Mouse (Mus musculus) kidney, postnatal 0 days (tissue): ENCODE results near the gene Cacna2d3. TPM values are rescaled to one million over a fixed set of nuclear protein-coding genes. Genes with fewer than 3 reads are reported as not detected.

Experiments
- ATAC-seq: fragments of 200-750 bp; cut with Nextera tagmentation; replicated peaks from 2 replicates; pipeline ENCODE4 v1.8.0; 2017; ENCODE audit warnings: low read depth, moderate number of reproducible peaks, moderate TSS enrichment, moderate library complexity; ENCODE audit not compliant: low FRiP score
- DNase-seq: peaks from one replicate; pipeline ENCODE4 v3.0.0-alpha.2; 2016; ENCODE audit warnings: low spot score
- H3K27ac ChIP-seq: fragments of 300-500 bp; sonication (generic); 2 replicates; pipeline ENCODE4 v1.5.1; 2014; ENCODE audit warnings: mild to moderate bottlenecking
- H3K27me3 ChIP-seq: fragments of 300-500 bp; sonication (generic); 2 replicates; pipeline ENCODE4 v1.6.1; 2014; ENCODE audit warnings: low read length, mixed read lengths; ENCODE audit not compliant: insufficient read depth
- H3K36me3 ChIP-seq: fragments of 300-500 bp; sonication (generic); 2 replicates; pipeline ENCODE4 v1.6.1; 2014; ENCODE audit warnings: low read length, mixed read lengths; ENCODE audit not compliant: insufficient read depth
- H3K4me1 ChIP-seq: fragments of 300-500 bp; sonication (generic); replicated peaks from 2 replicates; pipeline ENCODE4 v1.6.1; 2014; ENCODE audit warnings: antibody characterized with exemption, low read length, mixed read lengths; ENCODE audit not compliant: insufficient read depth
- H3K4me2 ChIP-seq: fragments of 300-500 bp; sonication (generic); 2 replicates; pipeline ENCODE4 v1.6.1; 2014; ENCODE audit warnings: mild to moderate bottlenecking, low read length, moderate library complexity, mixed read lengths
- H3K4me3 ChIP-seq: fragments of 300-500 bp; sonication (generic); replicated peaks from 2 replicates; pipeline ENCODE4 v1.5.1; 2014; ENCODE audit warnings: low read depth, low read length
- H3K9ac ChIP-seq: fragments of 300-500 bp; sonication (generic); 2 replicates; pipeline ENCODE4 v1.6.1; 2014; ENCODE audit warnings: low read depth, low read length
- H3K9me3 ChIP-seq: fragments of 300-500 bp; sonication (generic); replicated peaks from 2 replicates; pipeline ENCODE4 v1.6.1; 2016; ENCODE audit warnings: low read length, inconsistent platforms, mixed read lengths
- CTCF ChIP-seq: IDR thresholded peaks from 2 replicates; pipeline ENCODE4 v1.5.1; 2016; ENCODE audit warnings: antibody characterized with exemption, low read depth, mild to moderate bottlenecking, moderate library complexity
- WGBS: fragments of 180-500 bp; shearing (Covaris S2); extraction: QIAGEN DNeasy Blood & Tissue Kit; methylation state at CpG from one replicate; pipeline ENCODE4 v1.1.7; 2014; 5-methylcytosine and 5-hydroxymethylcytosine counted together
- polyA plus RNA-seq: library from polyadenylated mRNA; unstranded; fragments of >200 nt; fragmentation: Nextera tagmentation; extraction: Ambion mirVana; gene quantifications from 2 replicates; pipeline ENCODE4 v1.2.1, GENCODE M21; 2015

Cacna2d3 gene
- polyA plus RNA-seq, 1 experiment from 2014 or later: 1.8 TPM

GRCm38 (mm10) chr14:29005228-29005840 is 716.3 kb downstream of the Cacna2d3 start:
- no peaks in the 10 kb centered on the region for H3K4me1 ChIP-seq
- no peak overlapping the region for H3K27ac ChIP-seq
- 68% methylated on average over 5 of the region's 5 CpGs for WGBS
- no peak for TF ChIP-seq CTCF
- H3K4me2 ChIP-seq: no peak overlapping the region
- H3K4me3 ChIP-seq: no peak overlapping the region
- H3K36me3 ChIP-seq: no peaks in the 10 kb centered on the region
- H3K9ac ChIP-seq: no peak overlapping the region
- no peaks in the 10 kb centered on the region for H3K27me3 ChIP-seq
- H3K9me3 ChIP-seq: no peaks in the 10 kb centered on the region
- DNase-seq: no peak
- ATAC-seq: no peak

- 95% methylated on average over 3 of the region's 3 CpGs for whole genome bisulfite sequencing
- DNase-seq (no peak), ATAC-seq (no peak)
These were observed 725.1 kb downstream of the Cacna2d3 start for GRCm38 (mm10) chr14:28996569-28996968.

GRCm38 (mm10) chr14:28988211-28988900 is 733.3 kb downstream of the Cacna2d3 start:
- Histone ChIP-seq H3K4me2 (no peak overlapping the region), H3K9ac (no peak overlapping the region), H3K4me3 (no peak overlapping the region), H3K27me3 (no peaks in the 10 kb centered on the region), H3K36me3 (no peaks in the 10 kb centered on the region), H3K9me3 (no peaks in the 10 kb centered on the region), H3K4me1 (no peaks in the 10 kb centered on the region), H3K27ac (no peak overlapping the region)
- peak; percentile 40; the same call in 1 of the 2 replicates for TF ChIP-seq CTCF
- 67% methylated on average over 7 of the region's 7 CpGs for WGBS
- ATAC-seq (no peak), DNase-seq (peak; percentile 21)

More at GRCm38 (mm10) chr14:28996569-28996968, 725.1 kb downstream of the Cacna2d3 start:
- Histone ChIP-seq H3K4me1 (no peaks in the 10 kb centered on the region), H3K9me3 (no peaks in the 10 kb centered on the region), H3K36me3 (no peaks in the 10 kb centered on the region), H3K27me3 (no peaks in the 10 kb centered on the region), H3K4me2 (no peak overlapping the region), H3K4me3 (no peak overlapping the region), H3K27ac (no peak overlapping the region), H3K9ac (no peak overlapping the region)
- TF ChIP-seq CTCF: no peak

GRCm38 (mm10) chr14:28984276-28984675 is 737.4 kb downstream of the Cacna2d3 start:
- no peak for TF ChIP-seq CTCF
- H3K9me3 ChIP-seq: no peaks in the 10 kb centered on the region
- H3K27ac ChIP-seq: no peak overlapping the region
- H3K27me3 ChIP-seq: no peaks in the 10 kb centered on the region
- H3K36me3 ChIP-seq: no peaks in the 10 kb centered on the region
- H3K9ac ChIP-seq: no peak overlapping the region
- ATAC-seq (no peak), DNase-seq (no peak)
- no peaks in the 10 kb centered on the region for H3K4me1 ChIP-seq
- no peak overlapping the region for H3K4me2 ChIP-seq
- H3K4me3 ChIP-seq: no peak overlapping the region
- WGBS: 59% methylated on average over 2 of the region's 2 CpGs

GRCm38 (mm10) chr14:28980482-28980881 is 741.2 kb downstream of the Cacna2d3 start:
- H3K27me3 ChIP-seq: no peaks in the 10 kb centered on the region
- DNase-seq (peak; percentile 56), ATAC-seq (no peak)
- no peaks in the 10 kb centered on the region for H3K9me3 ChIP-seq
- H3K4me1 ChIP-seq: no peaks in the 10 kb centered on the region
- no peaks in the 10 kb centered on the region for H3K36me3 ChIP-seq
- H3K4me3 ChIP-seq: no peak overlapping the region
- WGBS: 45% methylated on average over 3 of the region's 3 CpGs
- H3K27ac ChIP-seq: no peak overlapping the region
- no peak overlapping the region for H3K4me2 ChIP-seq
- H3K9ac ChIP-seq: no peak overlapping the region
- TF ChIP-seq CTCF: peak; percentile 59; the same call in 1 of the 2 replicates

- no peak for DNase-seq
- H3K27me3 ChIP-seq: no peaks in the 10 kb centered on the region
- H3K9me3 ChIP-seq: no peaks in the 10 kb centered on the region
- no peak for TF ChIP-seq CTCF
- H3K27ac ChIP-seq: no peak overlapping the region
- no peak overlapping the region for H3K4me3 ChIP-seq
- no peak overlapping the region for H3K4me2 ChIP-seq
- WGBS: 86% methylated on average over 2 of the region's 2 CpGs
- no peak overlapping the region for H3K9ac ChIP-seq
- no peaks in the 10 kb centered on the region for H3K36me3 ChIP-seq
- H3K4me1 ChIP-seq: no peaks in the 10 kb centered on the region
- no peak for ATAC-seq
These were observed 742.4 kb downstream of the Cacna2d3 start for GRCm38 (mm10) chr14:28979230-28979629.
